Mouse (Mus musculus) stomach, embryonic 15.5 days (tissue): ENCODE data around the gene Dusp1. TPM values are rescaled to one million over a fixed set of nuclear protein-coding genes. Genes with fewer than 3 reads are reported as not detected.
A peak's percentile ranks its signal among the peaks of the same experiment; 100 is the strongest.

Experiments
- ATAC-seq: fragments of 200-750 bp; cut with Nextera tagmentation; 2 replicates; pipeline ENCODE4 v1.8.0; 2017; ENCODE audit warnings: low read depth, moderate number of reproducible peaks, moderate TSS enrichment; ENCODE audit not compliant: insufficient read depth, low FRiP score
- H3K27ac ChIP-seq: fragments of 300-500 bp; sonication (generic); 2 replicates; pipeline ENCODE4 v1.5.1; 2015; ENCODE audit warnings: mild to moderate bottlenecking, inconsistent platforms
- H3K27me3 ChIP-seq: fragments of 300-500 bp; sonication (generic); replicated peaks from 2 replicates; pipeline ENCODE4 v1.6.1; 2015; ENCODE audit warnings: inconsistent platforms
- H3K36me3 ChIP-seq: fragments of 300-500 bp; sonication (generic); 2 replicates; pipeline ENCODE4 v1.6.1; 2015; ENCODE audit warnings: inconsistent platforms
- H3K4me1 ChIP-seq: fragments of 300-500 bp; sonication (generic); 2 replicates; pipeline ENCODE4 v1.6.1; 2015; ENCODE audit warnings: inconsistent platforms
- H3K4me2 ChIP-seq: fragments of 300-500 bp; sonication (generic); 2 replicates; pipeline ENCODE4 v1.6.1; 2015; ENCODE audit warnings: mild to moderate bottlenecking, inconsistent platforms
- H3K4me3 ChIP-seq: fragments of 300-500 bp; sonication (generic); replicated peaks from 2 replicates; pipeline ENCODE4 v1.5.1; 2015; ENCODE audit warnings: inconsistent platforms
- H3K9ac ChIP-seq: fragments of 300-500 bp; sonication (generic); 2 replicates; pipeline ENCODE4 v1.6.1; 2015; ENCODE audit warnings: inconsistent platforms
- H3K9me3 ChIP-seq: fragments of 300-500 bp; sonication (generic); 2 replicates; pipeline ENCODE4 v1.6.1; 2016; ENCODE audit warnings: inconsistent platforms
- WGBS: fragments of 180-500 bp; shearing (Covaris S2); methylation state at CpG from one replicate; pipeline ENCODE4 v1.1.7; 2015; 5-methylcytosine and 5-hydroxymethylcytosine counted together
- polyA plus RNA-seq: library from polyadenylated mRNA; unstranded; fragments of >200 nt; fragmentation: Nextera tagmentation; extraction: Ambion mirVana; gene quantifications from 2 replicates; pipeline ENCODE4 v1.2.1, GENCODE M21; 2015

Dusp1 gene
- 15.8 and 19.3 TPM in 2 replicates for polyA plus RNA-seq

GRCm38 (mm10) chr17:26561651-26562181 is at the start of gene Dusp1:
Dusp1 (minus strand) TSS chr17:26562128.
- Histone ChIP-seq H3K4me3 (peak within 1 kb of the TSS; percentile 67), H3K4me1 (peaks cover 32% of the 10 kb centered on the region), H3K4me2 (peak within 1 kb of the TSS; percentile 81), H3K9ac (peak within 1 kb of the TSS; percentile 73), H3K9me3 (no peaks in the 10 kb centered on the region), H3K36me3 (no peaks in the 10 kb centered on the region; the same call in none of the 2 replicates), H3K27me3 (no peaks in the 10 kb centered on the region), H3K27ac (peak within 1 kb of the TSS; percentile 62)
- ATAC-seq: peak; percentile 4; the same call in 1 of the 2 replicates
- WGBS: 1% methylated on average over 25 of the region's 25 CpGs

GRCm38 (mm10) chr17:26611328-26611727 is 49.4 kb upstream of the Dusp1 start:
- WGBS: 62% methylated on average over 7 of the region's 7 CpGs
- H3K36me3 ChIP-seq: peaks cover 15% of the 10 kb centered on the region; the same call in 1 of the 2 replicates
- peak overlapping the region; percentile 67 for H3K27ac ChIP-seq
- no peak overlapping the region for H3K9ac ChIP-seq
- H3K4me3 ChIP-seq: no peak overlapping the region
- H3K9me3 ChIP-seq: no peaks in the 10 kb centered on the region
- ATAC-seq: no peak
- H3K4me2 ChIP-seq: no peak overlapping the region
- H3K27me3 ChIP-seq: no peaks in the 10 kb centered on the region
- no peaks in the 10 kb centered on the region for H3K4me1 ChIP-seq

- no peak overlapping the region for H3K27ac ChIP-seq
- ATAC-seq: no peak
- no peaks in the 10 kb centered on the region for H3K27me3 ChIP-seq
- H3K4me1 ChIP-seq: no peaks in the 10 kb centered on the region
- no peak overlapping the region for H3K9ac ChIP-seq
- H3K9me3 ChIP-seq: no peaks in the 10 kb centered on the region
- H3K36me3 ChIP-seq: peaks cover 15% of the 10 kb centered on the region; the same call in 1 of the 2 replicates
- H3K4me2 ChIP-seq: no peak overlapping the region
- 81% methylated on average over 8 of the region's 8 CpGs for WGBS
- no peak overlapping the region for H3K4me3 ChIP-seq
These were observed 47.9 kb upstream of the Dusp1 start for GRCm38 (mm10) chr17:26609820-26610219.

GRCm38 (mm10) chr17:26608877-26609276 is 46.9 kb upstream of the Dusp1 start:
- Histone ChIP-seq H3K4me3 (no peak overlapping the region), H3K4me2 (no peak overlapping the region), H3K9ac (no peak overlapping the region), H3K27me3 (no peaks in the 10 kb centered on the region), H3K36me3 (peaks cover 10% of the 10 kb centered on the region; the same call in 1 of the 2 replicates), H3K4me1 (no peaks in the 10 kb centered on the region), H3K9me3 (no peaks in the 10 kb centered on the region), H3K27ac (no peak overlapping the region)
- no peak for ATAC-seq
- WGBS: 84% methylated on average over 8 of the region's 8 CpGs

GRCm38 (mm10) chr17:26608348-26608747 is 46.4 kb upstream of the Dusp1 start:
- ATAC-seq: no peak
- Histone ChIP-seq H3K9ac (no peak overlapping the region), H3K4me3 (no peak overlapping the region), H3K27ac (no peak overlapping the region), H3K9me3 (no peaks in the 10 kb centered on the region), H3K4me2 (no peak overlapping the region), H3K36me3 (peaks cover 8% of the 10 kb centered on the region; the same call in 1 of the 2 replicates), H3K4me1 (no peaks in the 10 kb centered on the region), H3K27me3 (no peaks in the 10 kb centered on the region)
- WGBS: 71% methylated on average over 3 of the region's 3 CpGs

GRCm38 (mm10) chr17:26606516-26606915 is 44.6 kb upstream of the Dusp1 start:
- H3K4me3 ChIP-seq: no peak overlapping the region
- no peaks in the 10 kb centered on the region for H3K27me3 ChIP-seq
- 81% methylated on average over 2 of the region's 2 CpGs for WGBS
- peaks cover 11% of the 10 kb centered on the region for H3K4me1 ChIP-seq
- no peak for ATAC-seq
- no peak overlapping the region for H3K9ac ChIP-seq
- H3K9me3 ChIP-seq: no peaks in the 10 kb centered on the region
- no peak overlapping the region for H3K27ac ChIP-seq
- H3K4me2 ChIP-seq: no peak overlapping the region
- H3K36me3 ChIP-seq: peaks cover 8% of the 10 kb centered on the region; the same call in 1 of the 2 replicates

- 83% methylated on average over 4 of the region's 4 CpGs for WGBS
- ATAC-seq: no peak
- Histone ChIP-seq H3K36me3 (peaks cover 7% of the 10 kb centered on the region; the same call in 1 of the 2 replicates), H3K4me3 (no peak overlapping the region), H3K4me2 (no peak overlapping the region), H3K27me3 (no peaks in the 10 kb centered on the region), H3K27ac (no peak overlapping the region), H3K4me1 (peaks cover 17% of the 10 kb centered on the region), H3K9me3 (no peaks in the 10 kb centered on the region), H3K9ac (no peak overlapping the region)
These were observed 43.7 kb upstream of the Dusp1 start for GRCm38 (mm10) chr17:26605636-26606035.

- no peaks in the 10 kb centered on the region for H3K36me3 ChIP-seq
- 0 out of 2 replicates have a peak overlapping the region, but pooled peaks have one; percentile 63 for H3K27ac ChIP-seq
- no peak overlapping the region for H3K4me2 ChIP-seq
- no peak for ATAC-seq
- peaks cover 17% of the 10 kb centered on the region for H3K4me1 ChIP-seq
- WGBS: 86% methylated on average over 8 of the region's 8 CpGs
- no peak overlapping the region for H3K4me3 ChIP-seq
- no peak overlapping the region for H3K9ac ChIP-seq
- H3K9me3 ChIP-seq: no peaks in the 10 kb centered on the region
- no peaks in the 10 kb centered on the region for H3K27me3 ChIP-seq
These were observed 41.4 kb upstream of the Dusp1 start for GRCm38 (mm10) chr17:26603311-26603710.

- 0 out of 2 replicates have a peak, but pooled peaks have one; percentile 33 for ATAC-seq
- H3K27ac ChIP-seq: peak overlapping the region; percentile 63
- no peak overlapping the region for H3K4me2 ChIP-seq
These were observed 40.5 kb upstream of the Dusp1 start for GRCm38 (mm10) chr17:26602371-26602885.

GRCm38 (mm10) chr17:26601926-26602325 is 40.0 kb upstream of the Dusp1 start:
- Histone ChIP-seq H3K27me3 (no peaks in the 10 kb centered on the region), H3K27ac (peak overlapping the region; percentile 63; the same call in 1 of the 2 replicates), H3K36me3 (no peaks in the 10 kb centered on the region), H3K4me1 (peaks cover 20% of the 10 kb centered on the region), H3K9me3 (no peaks in the 10 kb centered on the region), H3K4me2 (no peak overlapping the region), H3K9ac (no peak overlapping the region), H3K4me3 (no peak overlapping the region)
- WGBS: 63% methylated on average over 6 of the region's 6 CpGs
- 0 out of 2 replicates have a peak, but pooled peaks have one; percentile 3 for ATAC-seq

More at GRCm38 (mm10) chr17:26602371-26602885, 40.5 kb upstream of the Dusp1 start:
- WGBS: 54% methylated on average over 12 of the region's 12 CpGs
- no peak overlapping the region for H3K9ac ChIP-seq
- no peaks in the 10 kb centered on the region for H3K9me3 ChIP-seq
- H3K4me3 ChIP-seq: no peak overlapping the region
- H3K36me3 ChIP-seq: no peaks in the 10 kb centered on the region
- H3K4me1 ChIP-seq: peaks cover 17% of the 10 kb centered on the region
- H3K27me3 ChIP-seq: no peaks in the 10 kb centered on the region

GRCm38 (mm10) chr17:26601514-26601913 is 39.6 kb upstream of the Dusp1 start:
- H3K27me3 ChIP-seq: no peaks in the 10 kb centered on the region
- H3K4me3 ChIP-seq: no peak overlapping the region
- no peaks in the 10 kb centered on the region for H3K9me3 ChIP-seq
- no peak for ATAC-seq
- H3K4me1 ChIP-seq: peaks cover 24% of the 10 kb centered on the region
- WGBS: 72% methylated on average over 6 of the region's 6 CpGs
- H3K27ac ChIP-seq: 0 out of 2 replicates have a peak overlapping the region, but pooled peaks have one; percentile 3
- no peak overlapping the region for H3K4me2 ChIP-seq
- no peak overlapping the region for H3K9ac ChIP-seq
- no peaks in the 10 kb centered on the region for H3K36me3 ChIP-seq

GRCm38 (mm10) chr17:26600913-26601447 is 39.1 kb upstream of the Dusp1 start:
- WGBS: 52% methylated on average over 17 of the region's 17 CpGs
- H3K9ac ChIP-seq: no peak overlapping the region
- ATAC-seq: no peak
- no peak overlapping the region for H3K4me3 ChIP-seq
- H3K4me2 ChIP-seq: no peak overlapping the region
- H3K36me3 ChIP-seq: no peaks in the 10 kb centered on the region
- no peaks in the 10 kb centered on the region for H3K27me3 ChIP-seq
- no peaks in the 10 kb centered on the region for H3K9me3 ChIP-seq
- H3K27ac ChIP-seq: no peak overlapping the region
- peaks cover 30% of the 10 kb centered on the region for H3K4me1 ChIP-seq
